Mouse (Mus musculus): ENCODE data around the gene Adora1.

Adora1 gene

DNA sequence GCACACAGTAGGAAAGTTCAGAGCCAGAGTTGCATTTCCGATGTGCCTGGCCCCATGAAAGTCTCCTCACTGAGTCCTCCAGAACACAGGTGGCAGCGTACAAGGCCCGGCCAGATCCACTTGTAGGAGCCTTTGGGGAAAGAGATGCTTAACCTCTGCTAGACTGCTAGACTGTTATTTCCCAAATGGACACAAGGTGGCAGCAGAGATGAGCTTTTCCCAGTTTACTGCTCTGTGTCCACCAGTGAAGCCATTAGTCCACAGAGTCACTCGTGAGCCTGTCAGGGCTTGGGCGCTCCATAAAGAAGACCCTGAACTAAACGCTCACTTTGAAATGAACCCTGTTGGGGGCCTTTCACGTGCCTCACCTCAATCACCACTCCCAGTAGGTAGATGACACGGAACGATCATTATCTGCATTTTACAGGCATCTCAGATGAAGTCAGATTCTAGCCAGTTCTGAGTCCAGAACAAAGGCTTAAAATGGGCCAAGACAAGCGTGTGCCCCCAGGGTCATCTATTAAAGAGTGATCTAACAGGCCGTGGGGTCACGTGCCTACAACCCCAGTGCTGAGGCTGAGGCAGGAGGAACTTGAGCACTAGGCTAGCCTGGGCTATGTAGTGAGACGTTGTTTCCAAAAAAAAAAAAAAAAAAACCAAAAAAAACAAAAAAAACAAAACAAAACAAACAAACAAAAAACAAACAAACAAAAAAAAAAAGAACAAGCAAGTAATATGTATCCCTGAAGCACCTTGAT is 83.4 kb downstream of the Adora1 start:
- DNase-seq = peak; percentile 86

DNA sequence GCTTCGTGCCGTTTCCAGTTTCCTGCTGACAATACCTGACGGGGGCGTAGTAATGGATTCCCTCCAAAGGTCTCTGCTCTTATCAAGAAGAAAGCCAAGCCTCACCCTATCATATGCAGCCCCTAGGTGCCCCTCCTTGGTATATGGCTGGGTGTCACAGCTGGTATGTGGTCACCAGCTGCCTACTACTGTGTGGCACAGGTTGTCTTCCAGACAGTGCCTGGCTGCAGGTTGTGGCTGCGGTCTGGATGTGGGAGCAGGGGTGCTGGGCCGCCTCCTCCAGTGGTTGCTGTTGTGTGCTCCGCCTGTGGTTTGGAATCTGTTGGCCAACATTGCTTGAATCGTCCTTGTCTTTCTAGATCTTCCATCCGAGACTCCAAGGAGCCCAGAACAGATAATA is 84.5 kb downstream of the Adora1 start:
- DNase-seq = no peak

DNA sequence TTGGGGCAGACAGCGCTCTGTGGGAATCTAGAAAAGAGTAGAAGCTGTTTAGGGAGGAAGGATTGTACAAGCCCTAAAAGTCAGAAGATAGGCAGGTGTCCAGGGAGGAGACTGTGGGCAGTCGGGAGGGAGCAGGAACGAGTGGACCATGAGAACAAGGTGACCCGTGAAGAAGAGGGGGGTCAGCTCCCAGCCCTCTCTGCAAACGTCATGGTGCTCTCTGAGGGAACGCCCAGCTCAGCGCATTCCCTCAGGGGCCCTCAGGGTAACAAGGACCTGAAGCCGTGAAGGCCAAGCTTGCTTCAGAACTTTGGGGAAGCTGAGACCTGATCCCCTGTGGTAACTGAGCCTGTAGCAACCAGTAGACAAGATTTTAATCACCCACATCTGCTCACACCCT is 85.2 kb downstream of the Adora1 start:
- no peak for DNase-seq
